ENCODE assay signal across 8 mouse cellular contexts in genomic region chr7:90129271-90129731, GRCm38 (mm10). TPM values are rescaled to one million over a fixed set of nuclear protein-coding genes. Genes with fewer than 3 reads are reported as not detected.
A peak's percentile ranks its signal among the peaks of the same experiment; 100 is the strongest.
DNase-seq lines count a peak whose midpoint lies in the region; ATAC-seq and TF ChIP-seq lines count a peak whose summit lies in the region.

No protein-coding gene starts in this region.

- H3K4me1 ChIP-seq in embryonic facial prominence, embryonic 15.5 days: peaks cover 10% of the 10 kb centered on the region
- peaks cover 13% of the 10 kb centered on the region for H3K4me1 ChIP-seq in heart, embryonic 12.5 days (replicated peaks)
- H3K4me1 ChIP-seq in kidney, postnatal 0 days (replicated peaks; ENCODE audit: insufficient read depth, low read length): 0 out of 2 replicates have a peak, but pooled peaks cover 3% of the 10 kb centered on the region
- peaks cover 13% of the 10 kb centered on the region for H3K4me1 ChIP-seq in liver, embryonic 16.5 days (ENCODE audit: control insufficient read depth, low read depth, low read length)
- H3K4me1 ChIP-seq in olfactory bulb, adult 2 months (ENCODE audit: control insufficient read depth, insufficient read depth, low read length): no peaks in the 10 kb centered on the region

- H3K4me3 ChIP-seq in embryonic facial prominence, embryonic 15.5 days (replicated peaks): peak overlapping the region; percentile 77
- H3K4me3 ChIP-seq in heart, embryonic 12.5 days: peak overlapping the region; percentile 96
- peak overlapping the region; percentile 98 for H3K4me3 ChIP-seq in kidney, postnatal 0 days (replicated peaks; ENCODE audit: low read depth, low read length)
- H3K4me3 ChIP-seq in liver, embryonic 16.5 days (ENCODE audit: low read depth, low read length): peak overlapping the region; percentile 91
- H3K4me3 ChIP-seq in olfactory bulb, adult 2 months (ENCODE audit: insufficient read depth, low read depth, low read length): peak overlapping the region; percentile 82

- intact Hi-C loops in heart, postnatal 14 days (cut with DNase I): no loop called here

- under 1% methylated on average over 12 of the region's 12 CpGs for WGBS in embryonic facial prominence, embryonic 15.5 days
- 0% methylated on average over 12 of the region's 12 CpGs for WGBS in heart, embryonic 12.5 days
- WGBS in kidney, postnatal 0 days: under 1% methylated on average over 12 of the region's 12 CpGs
- 0% methylated on average over 12 of the region's 12 CpGs for WGBS in liver, embryonic 16.5 days (ENCODE audit: insufficient replicate concordance)
- WGBS in olfactory bulb, adult 2 months: 3% methylated on average over 12 of the region's 12 CpGs

- no peaks in the 10 kb centered on the region for H3K9me3 ChIP-seq in embryonic facial prominence, embryonic 15.5 days (replicated peaks)
- no peaks in the 10 kb centered on the region for H3K9me3 ChIP-seq in heart, embryonic 12.5 days (replicated peaks)
- H3K9me3 ChIP-seq in kidney, postnatal 0 days (replicated peaks; ENCODE audit: low read length): no peaks in the 10 kb centered on the region
- no peaks in the 10 kb centered on the region for H3K9me3 ChIP-seq in liver, embryonic 16.5 days (replicated peaks; ENCODE audit: control insufficient read depth, low read length)

- peak overlapping the region; percentile 76 for H3K9ac ChIP-seq in embryonic facial prominence, embryonic 15.5 days
- H3K9ac ChIP-seq in heart, embryonic 12.5 days: peak overlapping the region; percentile 99
- H3K9ac ChIP-seq in kidney, postnatal 0 days (ENCODE audit: low read depth, low read length): peak overlapping the region; percentile 100
- H3K9ac ChIP-seq in liver, embryonic 16.5 days (ENCODE audit: low read depth, low read length): peak overlapping the region; percentile 88

- peak overlapping the region; percentile 99 for H3K27ac ChIP-seq in embryonic facial prominence, embryonic 15.5 days (replicated peaks)
- peak overlapping the region; percentile 99 for H3K27ac ChIP-seq in heart, embryonic 12.5 days (ENCODE audit: poor library complexity, severe bottlenecking)
- H3K27ac ChIP-seq in kidney, postnatal 0 days: peak overlapping the region; percentile 96
- H3K27ac ChIP-seq in liver, embryonic 16.5 days (ENCODE audit: low read length): peak overlapping the region; percentile 96
- peak overlapping the region; percentile 71 for H3K27ac ChIP-seq in olfactory bulb, adult 2 months (ENCODE audit: insufficient read depth, low read depth, low read length)

- DNase-seq in heart, adult 11 months: peak; percentile 98
- DNase-seq in heart, postnatal 14 days: no peak
- DNase-seq in T-cell, adult 2 months (ENCODE audit: low spot score): peak; percentile 74
- DNase-seq in kidney, postnatal 0 days (ENCODE audit: low spot score): peak; percentile 91

- no peaks in the 10 kb centered on the region for H3K27me3 ChIP-seq in embryonic facial prominence, embryonic 15.5 days
- no peaks in the 10 kb centered on the region for H3K27me3 ChIP-seq in heart, embryonic 12.5 days (replicated peaks)
- no peaks in the 10 kb centered on the region for H3K27me3 ChIP-seq in kidney, postnatal 0 days (ENCODE audit: insufficient read depth, low read length)
- H3K27me3 ChIP-seq in liver, embryonic 16.5 days (ENCODE audit: control insufficient read depth, insufficient read depth, low read depth, low read length): no peaks in the 10 kb centered on the region

- H3K4me2 ChIP-seq in embryonic facial prominence, embryonic 15.5 days (replicated peaks): peak overlapping the region; percentile 65
- peak overlapping the region; percentile 69 for H3K4me2 ChIP-seq in heart, embryonic 12.5 days
- H3K4me2 ChIP-seq in kidney, postnatal 0 days (ENCODE audit: low read length): peak overlapping the region; percentile 61
- peak overlapping the region; percentile 75 for H3K4me2 ChIP-seq in liver, embryonic 16.5 days (ENCODE audit: low read depth, low read length)

- H3K36me3 ChIP-seq in embryonic facial prominence, embryonic 15.5 days: no peaks in the 10 kb centered on the region
- no peaks in the 10 kb centered on the region for H3K36me3 ChIP-seq in heart, embryonic 12.5 days
- no peaks in the 10 kb centered on the region for H3K36me3 ChIP-seq in kidney, postnatal 0 days (ENCODE audit: insufficient read depth, low read length)
- no peaks in the 10 kb centered on the region for H3K36me3 ChIP-seq in liver, embryonic 16.5 days (ENCODE audit: control insufficient read depth, insufficient read depth)

- ATAC-seq in embryonic facial prominence, embryonic 15.5 days (ENCODE audit: insufficient number of reproducible peaks, low FRiP score, low TSS enrichment, low read depth): peak; percentile 0; the same call in 1 of the 2 replicates
- ATAC-seq in heart, embryonic 12.5 days (ENCODE audit: insufficient number of reproducible peaks, low FRiP score): peak; percentile 14
- ATAC-seq in kidney, postnatal 0 days (replicated peaks; ENCODE audit: low FRiP score, low read depth): peak; percentile 9; the same call in 1 of the 2 replicates
- ATAC-seq in liver, embryonic 16.5 days (ENCODE audit: low read depth): no peak

- TF ChIP-seq POLR2A in olfactory bulb, adult 2 months (IDR thresholded peaks at IDR 0.05; ENCODE audit: insufficient read depth, low read depth, low read length): no peak

- no peak for TF ChIP-seq CTCF in kidney, postnatal 0 days (IDR thresholded peaks at IDR 0.05; ENCODE audit: low read depth)
- no peak for TF ChIP-seq CTCF in olfactory bulb, adult 2 months (IDR thresholded peaks at IDR 0.05; ENCODE audit: insufficient read depth, low read depth, low read length)

RNA-seq across cellular contexts. Expression of gene Picalm, which starts 0.7 kb away (rescaled TPM):
- 100 to 1,000 TPM; 167 to 180 TPM for total RNA-seq in heart, postnatal 14 days (2021)
- polyA plus RNA-seq in embryonic facial prominence, embryonic 15.5 days (2015; fragmentation: Nextera tagmentation; extraction: Ambion mirVana): 41.8 and 44.7 TPM in 2 replicates
- polyA plus RNA-seq in heart, embryonic 12.5 days (2016; fragmentation: Nextera tagmentation; extraction: Ambion mirVana): 38.8 and 40.7 TPM in 2 replicates
- polyA plus RNA-seq in kidney, postnatal 0 days (2015; fragmentation: Nextera tagmentation; extraction: Ambion mirVana): 48.2 and 48.6 TPM in 2 replicates
- polyA plus RNA-seq in liver, embryonic 16.5 days (2015; fragmentation: Nextera tagmentation; extraction: Ambion mirVana): 43.6 and 49.6 TPM in 2 replicates
- polyA plus RNA-seq in olfactory bulb, adult 2 months (2012; ENCODE audit: insufficient read depth, insufficient read length, low replicate concordance, missing spikeins): 64.3 TPM in 1 of 2 replicates, not detected in the other

Comparison
In these comparisons a context has a peak if more than half of its experiments do, and no peak if none do; other contexts are left out.
1. DNase-seq: peak in heart, adult 11 months (single experiment), T-cell, adult 2 months (single experiment) and kidney, postnatal 0 days (single experiment); none in heart, postnatal 14 days (0 of 2).
2. Peak in every context shown above with its lines, with median percentiles within 50 percentile points of each other: H3K27ac ChIP-seq, H3K4me2 ChIP-seq, H3K4me3 ChIP-seq and H3K9ac ChIP-seq.